Mouse (Mus musculus): ENCODE measurements at regions not wholly inside any gene's neighbourhood (a gene's known extent, or its start where the extent isn't known, plus 50 kb on each side); places are given as distances from the start of the nearest gene placed in this dataset.
"Not testable (repeated sequence)": the region's sequence is repeated elsewhere in the genome, so short reads cannot be mapped to it uniquely, and the experiment has no call there.

DNA sequence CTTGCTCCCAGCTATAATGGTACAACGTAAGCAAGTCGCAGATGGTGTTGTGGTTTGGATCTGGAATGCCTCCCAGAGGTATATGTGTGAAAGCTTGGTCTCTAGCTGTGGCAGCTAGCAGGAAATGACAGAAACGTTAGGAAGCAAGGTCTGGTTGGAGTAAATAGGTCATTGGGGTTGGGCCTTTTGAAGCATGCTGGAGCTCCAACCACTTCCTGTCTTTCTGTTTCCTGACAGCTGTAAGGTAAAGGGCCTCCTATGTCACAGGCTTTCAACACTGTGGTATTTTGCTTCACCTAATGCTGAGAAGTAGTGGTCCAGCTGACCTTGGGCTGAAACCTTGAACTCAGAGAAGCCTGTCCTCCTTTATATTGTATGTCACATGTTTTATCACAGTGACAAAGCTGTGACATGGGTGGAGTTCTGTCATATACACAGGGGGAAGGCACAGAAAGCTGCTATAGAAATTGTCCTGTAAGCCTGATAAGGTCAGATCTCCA lies 106.8 kb upstream of the Nabp1 start:
- H3K4me3 ChIP-seq (ENCODE audit: low read depth, low read length), result no peak overlapping the region
- H3K4me2 ChIP-seq (ENCODE audit: low read depth, severe bottlenecking), result no peak overlapping the region
- H3K27ac ChIP-seq (replicated peaks; ENCODE audit: low read depth, low read length), result no peak overlapping the region
- DNase-seq (ENCODE audit: low spot score) (no peak), ATAC-seq (ENCODE audit: insufficient number of reproducible peaks, low FRiP score, low TSS enrichment, low read depth) (no peak)
- no peaks in the 10 kb centered on the region for H3K27me3 ChIP-seq (ENCODE audit: control insufficient read depth, insufficient read depth, low read length)
- no peaks in the 10 kb centered on the region for H3K9me3 ChIP-seq (ENCODE audit: control insufficient read depth, low read length)
- WGBS, result 24% methylated on average over 3 of the region's 3 CpGs
- no peak overlapping the region for H3K9ac ChIP-seq (ENCODE audit: low read length)
- H3K4me1 ChIP-seq (ENCODE audit: control insufficient read depth, insufficient read depth, low read length), result no peaks in the 10 kb centered on the region
- no peaks in the 10 kb centered on the region for H3K36me3 ChIP-seq (ENCODE audit: control insufficient read depth, insufficient read depth, low read length)

DNA sequence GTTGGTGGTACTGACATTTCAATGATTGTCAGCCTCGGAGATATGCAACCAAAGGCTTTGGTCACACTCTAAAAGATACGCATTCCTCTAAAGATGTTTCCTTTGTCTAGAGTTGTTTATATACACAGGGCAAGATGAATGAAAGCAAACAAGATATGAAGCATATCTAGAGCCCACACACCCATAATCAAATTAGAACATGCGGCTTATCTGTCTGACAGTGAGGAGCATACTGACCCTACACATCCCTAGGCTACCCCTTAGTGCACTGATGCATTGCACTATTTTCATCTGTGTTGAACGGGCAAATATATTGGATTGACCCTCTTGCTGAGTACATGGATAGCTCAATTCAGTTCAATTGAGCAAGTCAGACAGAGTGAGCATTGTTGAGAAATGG lies 105.6 kb upstream of the Nabp1 start:
- Histone ChIP-seq H3K36me3 (ENCODE audit: control insufficient read depth, insufficient read depth, low read length) (no peaks in the 10 kb centered on the region), H3K4me2 (ENCODE audit: low read depth, severe bottlenecking) (no peak overlapping the region), H3K27ac (replicated peaks; ENCODE audit: low read depth, low read length) (no peak overlapping the region), H3K27me3 (ENCODE audit: control insufficient read depth, insufficient read depth, low read length) (no peaks in the 10 kb centered on the region), H3K4me3 (ENCODE audit: low read depth, low read length) (no peak overlapping the region), H3K4me1 (ENCODE audit: control insufficient read depth, insufficient read depth, low read length) (no peaks in the 10 kb centered on the region), H3K9ac (ENCODE audit: low read length) (no peak overlapping the region), H3K9me3 (ENCODE audit: control insufficient read depth, low read length) (no peaks in the 10 kb centered on the region)
- 93% methylated on average over 4 of the region's 4 CpGs for WGBS
- DNase-seq (ENCODE audit: low spot score) (no peak), ATAC-seq (ENCODE audit: insufficient number of reproducible peaks, low FRiP score, low TSS enrichment, low read depth) (no peak)

DNA sequence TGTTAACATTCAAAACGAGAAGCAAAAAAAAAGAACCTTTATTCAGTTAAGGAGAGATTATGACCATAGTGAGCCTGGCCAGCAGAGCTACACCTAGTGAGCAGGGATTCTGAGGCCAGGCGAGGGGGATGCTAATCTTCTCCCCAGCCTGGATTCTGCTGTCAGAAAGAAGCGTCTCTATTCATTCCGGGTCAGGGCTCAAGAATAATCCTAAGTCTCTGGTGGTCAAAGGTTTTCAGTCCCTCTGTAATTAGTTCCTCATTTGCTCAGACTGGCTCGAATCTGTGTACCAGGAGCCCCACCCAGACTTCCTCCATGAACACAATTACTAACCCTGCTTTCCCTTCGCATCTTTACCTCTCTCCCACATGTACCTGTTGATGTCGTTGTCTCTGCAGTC lies 101.8 kb upstream of the Nabp1 start:
- 27% methylated on average over 7 of the region's 7 CpGs for WGBS
- DNase-seq (ENCODE audit: low spot score), result no peak

DNA sequence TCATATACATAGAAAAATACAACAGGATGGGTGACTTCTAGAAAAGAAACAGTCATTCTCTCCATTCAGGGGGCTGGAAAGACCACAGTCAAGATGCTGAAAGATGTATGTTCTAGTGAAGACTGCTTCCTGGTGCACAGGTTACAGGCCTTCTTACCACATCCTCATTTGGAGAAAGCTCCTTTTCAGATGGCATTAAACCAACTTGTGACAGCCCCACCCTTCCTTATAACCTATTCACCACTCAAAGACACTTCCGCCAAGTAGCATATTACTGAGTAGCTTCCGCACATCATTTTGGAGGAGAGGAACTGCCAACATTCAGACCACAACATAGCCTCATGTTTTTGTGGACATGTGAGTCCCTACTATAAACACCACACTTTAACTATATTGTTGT lies 99.5 kb upstream of the Nabp1 start:
- no peak overlapping the region for H3K9ac ChIP-seq (ENCODE audit: low read length)
- no peak overlapping the region for H3K27ac ChIP-seq (replicated peaks; ENCODE audit: low read depth, low read length)
- 92% methylated on average over 2 of the region's 2 CpGs for WGBS
- H3K36me3 ChIP-seq (ENCODE audit: control insufficient read depth, insufficient read depth, low read length), result no peaks in the 10 kb centered on the region
- H3K4me3 ChIP-seq (ENCODE audit: low read depth, low read length), result no peak overlapping the region
- H3K4me2 ChIP-seq (ENCODE audit: low read depth, severe bottlenecking), result no peak overlapping the region
- no peaks in the 10 kb centered on the region for H3K27me3 ChIP-seq (ENCODE audit: control insufficient read depth, insufficient read depth, low read length)
- no peaks in the 10 kb centered on the region for H3K9me3 ChIP-seq (ENCODE audit: control insufficient read depth, low read length)
- ATAC-seq (ENCODE audit: insufficient number of reproducible peaks, low FRiP score, low TSS enrichment, low read depth) (no peak), DNase-seq (ENCODE audit: low spot score) (no peak)
- H3K4me1 ChIP-seq (ENCODE audit: control insufficient read depth, insufficient read depth, low read length), result no peaks in the 10 kb centered on the region

More for the DNA sequence above, 101.8 kb upstream of the Nabp1 start:
- Histone ChIP-seq H3K27me3 (ENCODE audit: control insufficient read depth, insufficient read depth, low read length) (no peaks in the 10 kb centered on the region), H3K36me3 (ENCODE audit: control insufficient read depth, insufficient read depth, low read length) (no peaks in the 10 kb centered on the region), H3K27ac (replicated peaks; ENCODE audit: low read depth, low read length) (no peak overlapping the region), H3K4me1 (ENCODE audit: control insufficient read depth, insufficient read depth, low read length) (no peaks in the 10 kb centered on the region), H3K9me3 (ENCODE audit: control insufficient read depth, low read length) (no peaks in the 10 kb centered on the region), H3K9ac (ENCODE audit: low read length) (no peak overlapping the region), H3K4me2 (ENCODE audit: low read depth, severe bottlenecking) (no peak overlapping the region), H3K4me3 (ENCODE audit: low read depth, low read length) (no peak overlapping the region)
- ATAC-seq (ENCODE audit: insufficient number of reproducible peaks, low FRiP score, low TSS enrichment, low read depth), result no peak

DNA sequence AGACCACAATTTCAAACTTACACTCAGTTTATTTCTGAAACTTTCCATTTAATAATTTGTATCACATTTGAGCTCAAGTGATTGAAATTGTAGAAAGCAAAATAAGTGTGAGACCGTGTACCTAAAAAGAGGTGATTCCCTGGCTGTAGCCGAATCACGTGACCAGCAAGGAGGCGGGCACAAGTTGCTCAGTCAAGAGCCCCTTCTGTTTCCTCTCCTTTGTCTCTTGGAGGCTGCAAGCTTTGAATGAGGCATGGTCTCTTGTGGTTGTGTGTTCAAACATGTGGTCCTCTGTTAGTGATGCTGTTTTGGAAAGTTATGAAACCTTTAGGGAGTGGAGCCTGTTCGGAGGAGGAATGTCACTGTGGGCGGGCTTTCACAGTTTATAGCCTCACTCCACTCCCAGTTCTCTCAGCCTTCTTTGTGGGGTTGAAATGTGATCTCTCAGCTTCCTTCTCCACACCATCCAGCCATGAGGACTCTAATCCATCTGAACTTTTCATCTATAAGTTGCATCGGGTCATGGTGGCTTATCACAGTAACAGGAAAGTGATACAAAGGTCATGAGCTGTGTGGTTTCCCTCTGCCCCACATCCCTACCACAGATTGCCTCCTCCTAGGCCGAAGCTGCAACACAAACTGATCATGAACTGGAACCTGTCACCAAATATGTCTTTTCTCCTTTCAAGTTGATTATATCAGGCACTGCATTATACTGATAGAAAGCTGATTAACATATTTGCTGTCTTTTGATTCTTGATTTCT lies 94.3 kb upstream of the Nabp1 start:
- no peak overlapping the region for H3K27ac ChIP-seq (replicated peaks; ENCODE audit: low read depth, low read length)
- no peaks in the 10 kb centered on the region for H3K36me3 ChIP-seq (ENCODE audit: control insufficient read depth, insufficient read depth, low read length)
- no peak for ATAC-seq (ENCODE audit: insufficient number of reproducible peaks, low FRiP score, low TSS enrichment, low read depth)
- no peak overlapping the region for H3K4me3 ChIP-seq (ENCODE audit: low read depth, low read length)
- H3K4me2 ChIP-seq (ENCODE audit: low read depth, severe bottlenecking), result no peak overlapping the region
- no peaks in the 10 kb centered on the region; the same call in 1 of the 2 replicates for H3K9me3 ChIP-seq (ENCODE audit: control insufficient read depth, low read length)
- no peaks in the 10 kb centered on the region for H3K4me1 ChIP-seq (ENCODE audit: control insufficient read depth, insufficient read depth, low read length)
- no peaks in the 10 kb centered on the region for H3K27me3 ChIP-seq (ENCODE audit: control insufficient read depth, insufficient read depth, low read length)
- 81% methylated on average over 8 of the region's 8 CpGs for WGBS
- H3K9ac ChIP-seq (ENCODE audit: low read length), result no peak overlapping the region
- no peak for DNase-seq (ENCODE audit: low spot score)

DNA sequence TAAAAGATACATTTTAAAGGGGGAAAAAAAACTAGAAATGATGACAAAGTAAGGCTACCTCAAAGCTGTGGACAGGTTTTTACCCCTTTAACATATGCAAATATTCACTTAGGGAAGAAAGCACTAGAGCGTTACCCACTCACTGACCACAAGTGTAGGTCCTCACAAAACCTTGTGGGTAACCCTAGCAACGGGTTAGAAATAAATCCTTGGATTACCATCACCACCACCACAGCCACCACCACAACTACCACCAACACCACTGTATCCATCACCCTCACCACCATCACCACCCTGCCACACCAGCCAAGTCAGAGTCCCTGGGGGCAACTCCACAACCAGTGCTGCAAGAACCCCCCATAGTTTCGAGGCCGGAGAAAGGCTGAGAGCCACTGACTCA lies 91.4 kb upstream of the Nabp1 start:
- Histone ChIP-seq H3K4me2 (ENCODE audit: low read depth, severe bottlenecking) (no peak overlapping the region), H3K36me3 (ENCODE audit: control insufficient read depth, insufficient read depth, low read length) (no peaks in the 10 kb centered on the region), H3K27ac (replicated peaks; ENCODE audit: low read depth, low read length) (no peak overlapping the region), H3K27me3 (ENCODE audit: control insufficient read depth, insufficient read depth, low read length) (no peaks in the 10 kb centered on the region), H3K9me3 (ENCODE audit: control insufficient read depth, low read length) (no peaks in the 10 kb centered on the region; the same call in 1 of the 2 replicates), H3K4me3 (ENCODE audit: low read depth, low read length) (no peak overlapping the region), H3K9ac (ENCODE audit: low read length) (no peak overlapping the region), H3K4me1 (ENCODE audit: control insufficient read depth, insufficient read depth, low read length) (peaks cover 2% of the 10 kb centered on the region; the same call in 1 of the 2 replicates)
- no peak for ATAC-seq (ENCODE audit: insufficient number of reproducible peaks, low FRiP score, low TSS enrichment, low read depth)
- no peak for DNase-seq (ENCODE audit: low spot score)
- WGBS, result 94% methylated on average over 4 of the region's 4 CpGs

DNA sequence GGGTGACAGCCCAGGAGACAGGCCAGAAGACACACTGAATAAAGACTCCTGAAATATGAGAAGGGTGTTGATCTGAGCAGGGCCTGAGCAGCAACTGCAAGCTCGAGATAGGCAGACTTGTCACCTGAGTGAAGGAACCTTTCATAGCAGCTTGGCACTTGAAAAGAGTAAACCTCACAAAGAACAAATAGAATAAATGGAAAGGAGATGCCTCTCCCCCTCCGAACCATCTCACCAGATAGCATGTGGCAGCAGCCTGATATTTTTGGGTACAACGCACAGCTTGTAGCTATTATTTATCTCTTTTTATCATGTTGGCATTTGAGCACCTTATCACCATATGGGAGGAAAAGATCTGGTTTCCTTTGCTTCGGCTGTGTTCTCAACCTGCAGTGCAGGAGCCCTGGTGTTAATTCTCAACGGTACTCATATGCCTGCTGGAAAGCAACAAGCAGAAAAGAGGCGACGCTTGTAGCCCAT lies 88.0 kb upstream of the Nabp1 start:
- H3K9me3 ChIP-seq (ENCODE audit: control insufficient read depth, low read length), result no peaks in the 10 kb centered on the region; the same call in 1 of the 2 replicates
- H3K4me1 ChIP-seq (ENCODE audit: control insufficient read depth, insufficient read depth, low read length), result peaks cover 2% of the 10 kb centered on the region; the same call in 1 of the 2 replicates
- ATAC-seq (ENCODE audit: insufficient number of reproducible peaks, low FRiP score, low TSS enrichment, low read depth) (no peak), DNase-seq (ENCODE audit: low spot score) (no peak)
- 53% methylated on average over 7 of the region's 7 CpGs for WGBS
- H3K27ac ChIP-seq (replicated peaks; ENCODE audit: low read depth, low read length), result no peak overlapping the region
- H3K9ac ChIP-seq (ENCODE audit: low read length), result no peak overlapping the region
- no peaks in the 10 kb centered on the region for H3K36me3 ChIP-seq (ENCODE audit: control insufficient read depth, insufficient read depth, low read length)
- H3K4me3 ChIP-seq (ENCODE audit: low read depth, low read length), result no peak overlapping the region
- no peaks in the 10 kb centered on the region for H3K27me3 ChIP-seq (ENCODE audit: control insufficient read depth, insufficient read depth, low read length)
- H3K4me2 ChIP-seq (ENCODE audit: low read depth, severe bottlenecking), result no peak overlapping the region

DNA sequence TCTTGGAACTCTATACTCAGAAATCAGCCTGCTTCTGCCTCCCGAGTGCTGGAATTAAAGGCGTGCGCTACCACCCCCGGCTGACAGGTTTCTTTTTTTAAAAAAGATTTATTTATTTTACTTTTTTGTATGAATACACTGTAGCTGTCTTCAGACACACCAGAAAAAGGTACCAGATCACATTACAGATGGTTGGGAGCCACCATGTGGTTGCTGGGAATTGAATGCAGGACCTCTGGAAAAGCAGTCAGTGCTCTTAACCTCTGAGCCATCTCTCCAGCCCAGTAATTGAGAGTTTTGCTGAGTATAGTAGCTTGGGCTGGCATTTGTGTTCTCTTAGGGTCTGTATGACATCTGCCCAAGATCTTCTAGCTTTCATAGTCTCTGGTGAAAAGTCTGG lies 78.4 kb upstream of the Nabp1 start:
- not testable (repeated sequence) for ATAC-seq (ENCODE audit: insufficient number of reproducible peaks, low FRiP score, low TSS enrichment, low read depth); H3K4me3 ChIP-seq (ENCODE audit: low read depth, low read length); H3K9me3 ChIP-seq (ENCODE audit: control insufficient read depth, low read length); H3K27me3 ChIP-seq (ENCODE audit: control insufficient read depth, insufficient read depth, low read length); H3K4me2 ChIP-seq (ENCODE audit: low read depth, severe bottlenecking); H3K9ac ChIP-seq (ENCODE audit: low read length); H3K36me3 ChIP-seq (ENCODE audit: control insufficient read depth, insufficient read depth, low read length); H3K4me1 ChIP-seq (ENCODE audit: control insufficient read depth, insufficient read depth, low read length); H3K27ac ChIP-seq (replicated peaks; ENCODE audit: low read depth, low read length); DNase-seq (ENCODE audit: low spot score)
- WGBS, result 97% methylated on average over 4 of the region's 4 CpGs
